Comparison of ENCODE assay signal across 14 mouse cellular contexts in the genomic region with DNA sequence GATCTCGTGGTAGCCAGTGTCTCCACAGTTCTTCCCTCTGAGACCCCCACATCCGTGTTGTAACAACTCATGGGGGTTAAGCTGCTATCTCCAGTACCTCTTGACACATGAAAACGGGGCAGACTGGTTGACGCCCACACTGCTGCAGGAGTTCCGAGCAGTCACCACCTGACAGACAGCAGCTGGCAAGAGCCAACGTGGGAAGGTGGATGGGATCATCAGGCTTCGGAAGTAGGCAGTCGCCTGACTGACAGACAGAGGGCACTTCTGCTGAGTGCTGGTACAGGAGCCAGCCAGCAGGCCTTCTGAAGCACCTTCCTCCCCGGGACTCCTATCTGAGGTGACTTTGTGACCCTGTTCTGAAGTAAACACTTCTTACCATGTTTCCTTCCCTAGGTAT.
DNase-seq lines count a peak whose midpoint lies in the region; ATAC-seq lines count a peak whose summit lies in the region.
"Had no signal": no experiment of that assay in that cellular context is flagged by ENCODE, and none has a peak within 500 bp of the region (broad histone marks: within the 10 kb centered on the region; RNA-seq: fewer than 3 reads in every experiment).

No protein-coding gene starts in this region.

- H3K9ac ChIP-seq in heart, embryonic 11.5 days (ENCODE audit: low read depth, low read length): no peak overlapping the region
- no peak overlapping the region for H3K9ac ChIP-seq in lung, embryonic 15.5 days
- no peak overlapping the region for H3K9ac ChIP-seq in intestine, embryonic 15.5 days
- H3K9ac ChIP-seq: embryonic facial prominence, embryonic 15.5 days; midbrain, embryonic 15.5 days had no signal

- 57% methylated on average over 9 of the region's 9 CpGs for WGBS in heart, embryonic 11.5 days (ENCODE audit: insufficient replicate concordance)
- WGBS in heart, embryonic 10.5 days: 60% methylated on average over 9 of the region's 9 CpGs
- WGBS in lung, embryonic 15.5 days: 31% methylated on average over 9 of the region's 9 CpGs
- WGBS in intestine, embryonic 15.5 days: 56% methylated on average over 9 of the region's 9 CpGs

- no peak for DNase-seq in heart, embryonic 10.5 days (ENCODE audit: low spot score)
- peak; percentile 22 to 43 for DNase-seq in layer of hippocampus, adult 18-20 months (ENCODE audit: low spot score in 2 of 2)
- no peak for DNase-seq in layer of hippocampus, adult 11-12 months (ENCODE audit: low spot score)
- DNase-seq in brain, adult 2 months (ENCODE audit: low read depth, low spot score): peak; percentile 84
- no peak for DNase-seq in B cell, adult 2 months
- DNase-seq: gastrocnemius, postnatal 14 days had no signal

- H3K27ac ChIP-seq in heart, embryonic 11.5 days (ENCODE audit: low read depth, low read length): no peak overlapping the region
- H3K27ac ChIP-seq in heart, embryonic 10.5 days: no peak overlapping the region
- 0 out of 2 replicates have a peak overlapping the region, but pooled peaks have one; percentile 25 for H3K27ac ChIP-seq in lung, embryonic 15.5 days
- H3K27ac ChIP-seq in intestine, embryonic 15.5 days: no peak overlapping the region
- H3K27ac ChIP-seq: embryonic facial prominence, embryonic 15.5 days; midbrain, embryonic 15.5 days had no signal

- H3K9me3 ChIP-seq in heart, embryonic 11.5 days (replicated peaks; ENCODE audit: control insufficient read depth, low read length): no peaks in the 10 kb centered on the region
- H3K9me3 ChIP-seq in heart, embryonic 10.5 days: no peaks in the 10 kb centered on the region
- H3K9me3 ChIP-seq in lung, embryonic 15.5 days: no peaks in the 10 kb centered on the region
- no peaks in the 10 kb centered on the region for H3K9me3 ChIP-seq in intestine, embryonic 15.5 days
- H3K9me3 ChIP-seq: embryonic facial prominence, embryonic 15.5 days; midbrain, embryonic 15.5 days had no signal

- peaks cover 25% of the 10 kb centered on the region for H3K36me3 ChIP-seq in heart, embryonic 11.5 days (ENCODE audit: control insufficient read depth, insufficient read depth, low read length)
- peaks cover 80% of the 10 kb centered on the region for H3K36me3 ChIP-seq in heart, embryonic 10.5 days
- peaks cover 65% of the 10 kb centered on the region for H3K36me3 ChIP-seq in lung, embryonic 15.5 days
- peaks cover 30% of the 10 kb centered on the region for H3K36me3 ChIP-seq in intestine, embryonic 15.5 days

- ATAC-seq in heart, embryonic 11.5 days (replicated peaks; ENCODE audit: insufficient number of reproducible peaks, low FRiP score, low TSS enrichment): 0 out of 2 replicates have a peak, but pooled peaks have one; percentile 29
- no peak for ATAC-seq in lung, embryonic 15.5 days (ENCODE audit: borderline replicate concordance, extremely low read depth, low FRiP score, low TSS enrichment)
- ATAC-seq in intestine, embryonic 15.5 days: no peak
- ATAC-seq: forebrain, embryonic 14.5 days; inflammation-experienced regulatory T-cells, adult 6 months; midbrain, embryonic 15.5 days had no signal

- H3K4me2 ChIP-seq in heart, embryonic 11.5 days: no peak overlapping the region
- no peak overlapping the region for H3K4me2 ChIP-seq in lung, embryonic 15.5 days
- H3K4me2 ChIP-seq in intestine, embryonic 15.5 days (replicated peaks): no peak overlapping the region
- H3K4me2 ChIP-seq: embryonic facial prominence, embryonic 15.5 days; liver, embryonic 11.5 days; midbrain, embryonic 15.5 days had no signal

- no peak overlapping the region for H3K4me3 ChIP-seq in heart, embryonic 11.5 days (ENCODE audit: low read depth, low read length)
- H3K4me3 ChIP-seq in heart, embryonic 10.5 days: no peak overlapping the region
- no peak overlapping the region for H3K4me3 ChIP-seq in lung, embryonic 15.5 days
- H3K4me3 ChIP-seq in intestine, embryonic 15.5 days (replicated peaks): no peak overlapping the region
- H3K4me3 ChIP-seq: embryonic facial prominence, embryonic 15.5 days; midbrain, embryonic 15.5 days had no signal

- no peaks in the 10 kb centered on the region for H3K4me1 ChIP-seq in heart, embryonic 11.5 days (ENCODE audit: control insufficient read depth, insufficient read depth, low read length)
- 0 out of 2 replicates have a peak, but pooled peaks cover 9% of the 10 kb centered on the region for H3K4me1 ChIP-seq in heart, embryonic 10.5 days
- H3K4me1 ChIP-seq in lung, embryonic 15.5 days: no peaks in the 10 kb centered on the region; the same call in 1 of the 2 replicates
- H3K4me1 ChIP-seq in intestine, embryonic 15.5 days (replicated peaks): no peaks in the 10 kb centered on the region
- H3K4me1 ChIP-seq: embryonic facial prominence, embryonic 15.5 days; midbrain, embryonic 15.5 days had no signal

- no peaks in the 10 kb centered on the region for H3K27me3 ChIP-seq in heart, embryonic 11.5 days (ENCODE audit: control insufficient read depth, insufficient read depth, low read length)
- H3K27me3 ChIP-seq in heart, embryonic 10.5 days (ENCODE audit: insufficient read depth, poor library complexity, severe bottlenecking): no peaks in the 10 kb centered on the region
- no peaks in the 10 kb centered on the region for H3K27me3 ChIP-seq in lung, embryonic 15.5 days
- no peaks in the 10 kb centered on the region for H3K27me3 ChIP-seq in intestine, embryonic 15.5 days (replicated peaks)
- H3K27me3 ChIP-seq: embryonic facial prominence, embryonic 15.5 days; midbrain, embryonic 15.5 days had no signal

Comparison
In these comparisons a context has a peak if more than half of its experiments do, and no peak if none do; other contexts are left out.
1. DNase-seq: peak in layer of hippocampus, adult 18-20 months (2 of 2) and brain, adult 2 months (single experiment); none in heart, embryonic 10.5 days (single experiment), layer of hippocampus, adult 11-12 months (single experiment) and B cell, adult 2 months (0 of 2).